Mouse (Mus musculus) 3134 (cell line): ENCODE results near the gene Vmn1r68.
A peak's percentile ranks its signal among the peaks of the same experiment; 100 is the strongest.

Source experiments
- DNase-seq: peaks from one replicate; pipeline ENCODE4 v3.0.0-alpha.2; 2011; ENCODE audit warnings: low spot score; ENCODE audit not compliant: insufficient read length; ENCODE audit errors: extremely low read depth

The Vmn1r68 gene

DNA sequence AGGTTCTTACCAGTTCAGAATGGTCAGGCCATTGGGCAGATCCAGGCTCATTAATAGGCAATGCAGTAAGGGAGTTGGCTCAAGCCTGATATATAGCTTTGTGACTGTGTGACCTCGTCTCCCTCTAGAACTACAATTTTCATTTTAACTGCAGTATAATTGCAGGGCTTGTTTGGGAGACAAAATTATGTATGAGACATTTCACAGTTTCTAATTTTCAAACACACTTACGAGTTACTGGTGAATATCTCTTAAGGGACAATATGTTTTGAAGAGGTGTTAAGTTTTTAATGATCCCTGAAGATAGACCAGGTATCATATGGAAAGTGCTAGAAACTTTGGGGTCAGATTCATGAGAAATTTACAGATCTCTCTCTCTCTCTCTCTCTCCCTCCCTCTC lies at the start of gene Vmn1r68:
Vmn1r68 (minus strand) TSS at position 101 of the 400 bp plus-strand sequence.
- no peak for DNase-seq

DNA sequence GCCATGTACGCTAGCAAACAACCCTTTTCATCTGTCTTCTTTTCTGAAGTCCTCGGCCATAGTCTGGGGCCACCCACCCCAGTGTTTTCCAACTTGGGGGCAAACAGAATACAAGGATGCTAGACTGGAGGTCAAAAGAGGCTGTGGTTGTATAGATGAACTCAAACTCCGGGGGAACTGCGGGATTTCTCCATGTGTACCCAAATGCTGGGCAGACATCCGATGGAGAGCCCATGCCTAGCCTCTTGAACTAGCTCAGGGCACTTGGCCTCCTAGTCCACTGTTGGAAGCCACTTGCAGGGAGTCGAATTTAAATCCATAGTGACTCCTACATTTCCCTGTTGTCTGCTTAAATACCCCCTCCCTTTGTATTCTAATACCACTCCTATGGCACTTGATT lies 62.7 kb downstream of the Vmn1r68 start:
- DNase-seq: peak; percentile 2

DNA sequence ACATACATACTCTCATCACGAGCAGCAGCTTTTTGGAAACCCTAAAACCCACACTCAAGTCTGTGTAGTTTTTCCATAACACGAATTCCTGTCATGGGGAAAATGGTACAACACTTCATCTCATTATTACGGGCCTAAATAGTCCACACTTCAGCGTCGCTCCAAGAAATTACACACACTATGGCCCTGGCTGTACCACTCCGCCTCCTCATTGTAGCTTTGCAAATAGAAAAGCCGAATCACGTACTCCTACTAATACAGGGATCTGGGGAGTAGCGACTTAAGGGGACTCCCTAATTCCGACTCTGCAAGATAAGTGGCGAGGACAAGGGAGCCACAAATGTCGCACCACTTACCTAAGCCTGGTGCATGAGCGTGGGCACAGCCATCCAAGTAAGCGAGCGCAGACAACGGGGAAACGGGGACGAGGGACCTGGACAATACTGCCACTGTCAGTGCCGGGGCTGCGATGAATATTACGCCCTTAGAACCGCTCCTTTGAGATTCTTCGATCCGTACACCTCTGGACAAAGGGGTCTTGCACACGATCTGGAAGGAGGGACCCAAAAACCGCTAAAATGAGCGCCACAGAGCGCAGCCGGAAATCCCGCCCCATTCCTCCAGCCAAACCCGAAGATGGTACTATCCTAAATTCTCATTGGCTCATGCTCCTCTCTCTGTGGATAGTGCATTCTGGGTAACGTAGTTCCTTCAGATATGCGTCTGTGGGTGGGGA lies 63.3 kb downstream of the Vmn1r68 start, which contains the start of gene Zik1:
Zik1 (minus strand) TSS at position 609 of the 736 bp plus-strand sequence.
- peak; percentile 75 for DNase-seq

DNA sequence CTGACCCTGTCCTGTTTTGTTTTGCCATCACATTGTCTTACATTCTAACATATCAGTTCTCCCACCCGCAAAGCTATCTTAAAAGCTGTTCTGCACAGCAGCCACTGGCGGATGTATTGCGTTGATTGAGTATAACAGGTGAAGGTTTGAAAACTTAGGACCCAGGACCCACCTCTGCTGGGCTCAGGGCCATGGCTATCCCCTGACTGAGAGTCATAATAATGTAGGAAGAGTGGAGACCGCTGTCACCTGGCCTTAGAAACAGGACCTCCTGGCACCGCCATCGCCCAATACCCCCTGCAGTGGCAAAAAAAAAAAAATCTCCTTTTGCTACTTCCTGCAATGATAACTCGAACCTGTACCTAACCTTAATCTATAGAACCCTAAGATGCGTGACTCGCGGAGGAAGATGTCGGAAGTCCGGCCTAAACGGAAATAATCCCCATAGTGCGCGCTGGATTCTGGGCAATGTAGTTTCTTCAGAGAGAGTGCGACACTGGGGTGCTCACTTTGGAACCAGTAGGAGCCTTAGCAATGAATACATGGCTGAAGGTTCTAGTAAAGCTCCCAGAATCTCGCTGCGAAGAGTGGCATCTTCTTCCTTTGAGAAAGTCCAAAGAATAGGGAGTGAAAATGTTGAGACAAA lies 77.6 kb downstream of the Vmn1r68 start:
- DNase-seq: no peak

DNA sequence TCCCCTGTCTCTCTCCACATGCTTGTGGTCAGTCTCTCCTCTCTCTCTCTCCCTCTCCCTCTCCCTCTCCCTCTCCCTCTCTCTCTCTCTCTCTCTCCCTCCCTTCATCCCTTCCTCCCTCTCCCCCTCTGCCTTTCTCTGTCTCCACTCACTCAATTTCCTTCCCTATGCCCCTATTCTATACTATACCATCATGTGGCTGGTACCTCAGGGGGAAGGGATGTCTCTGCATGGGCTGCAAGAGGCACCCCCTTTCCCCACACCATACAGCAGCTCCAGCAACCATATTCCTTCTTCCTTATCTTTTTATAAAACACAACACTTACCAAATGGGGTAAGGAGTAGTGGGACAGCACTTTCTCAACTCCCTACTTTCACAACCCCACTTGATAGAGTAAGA lies 78.5 kb downstream of the Vmn1r68 start:
- no peak for DNase-seq

- DNase-seq: no peak
Measured at GRCm38 (mm10) chr7:10458166-10458565, 100.1 kb downstream of the Vmn1r68 start.
